Comparison of ENCODE assay signal across 7 mouse cellular contexts in the genomic region with DNA sequence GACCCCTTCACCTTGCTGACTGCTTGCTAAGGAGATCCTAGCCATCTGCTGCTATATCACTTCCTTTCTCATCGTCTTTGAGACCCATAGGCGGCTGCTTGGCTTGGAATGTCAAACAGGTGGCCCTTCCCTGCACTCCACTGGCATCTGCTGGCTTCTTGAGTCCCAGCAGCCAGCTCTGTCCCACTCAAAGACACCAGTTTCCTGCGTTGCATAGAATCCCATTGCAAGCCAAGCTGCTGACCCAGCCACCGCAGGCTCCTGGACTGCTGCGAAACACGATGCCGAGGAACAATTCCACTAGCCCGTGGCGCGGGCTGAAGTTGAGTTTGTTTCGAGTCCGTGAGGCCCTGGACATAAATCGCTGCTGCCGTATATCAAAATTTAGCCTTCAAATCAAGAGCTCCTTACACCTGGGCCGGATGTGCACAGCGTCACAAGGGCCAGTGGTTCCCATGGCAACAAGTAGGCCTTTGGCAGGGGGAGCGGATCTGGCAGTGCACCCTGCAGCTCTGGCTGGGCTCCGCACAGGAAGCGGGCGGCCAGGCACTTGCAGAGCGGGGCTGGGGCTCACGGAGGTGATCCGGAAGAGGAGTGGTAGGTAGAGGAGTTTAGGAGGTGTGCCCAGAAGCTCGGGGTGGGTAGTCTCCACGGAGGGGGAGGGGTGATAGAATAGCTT. TPM values are rescaled to one million over a fixed set of nuclear protein-coding genes. Genes with fewer than 3 reads are reported as not detected.
DNase-seq lines count a peak whose midpoint lies in the region; ATAC-seq and TF ChIP-seq lines count a peak whose summit lies in the region.

A gene (plus strand): TSS at position 476 of the 679 bp plus-strand sequence.

- TF ChIP-seq POLR2A in bone marrow, adult 2 months (IDR thresholded peaks at IDR 0.05; ENCODE audit: borderline replicate concordance, control insufficient read depth, low read depth, low read length) = peak; percentile 44; the same call in 1 of the 2 replicates
- TF ChIP-seq POLR2A in limb, embryonic 14.5 days (IDR thresholded peaks at IDR 0.05; ENCODE audit: borderline replicate concordance, extremely low read depth, insufficient read depth, insufficient read length) = 0 out of 2 replicates have a peak, but pooled peaks have one; percentile 20

- peaks cover 2% of the 10 kb centered on the region for H3K4me1 ChIP-seq in bone marrow, adult 2 months (ENCODE audit: control insufficient read depth, insufficient read depth, low read length)
- peaks cover 23% of the 10 kb centered on the region for H3K4me1 ChIP-seq in heart, embryonic 13.5 days
- H3K4me1 ChIP-seq in kidney, embryonic 15.5 days = peaks cover 32% of the 10 kb centered on the region
- H3K4me1 ChIP-seq in limb, embryonic 14.5 days (ENCODE audit: control insufficient read depth, insufficient read depth, low read length) = peaks cover 16% of the 10 kb centered on the region
- H3K4me1 ChIP-seq in midbrain, embryonic 15.5 days = peaks cover 15% of the 10 kb centered on the region

- H3K9ac ChIP-seq in heart, embryonic 13.5 days = peak within 1 kb of the TSS; percentile 67
- H3K9ac ChIP-seq in kidney, embryonic 15.5 days = no peak within 1 kb of the TSS
- H3K9ac ChIP-seq in limb, embryonic 14.5 days (ENCODE audit: low read depth, low read length, severe bottlenecking) = peak within 1 kb of the TSS; percentile 36; the same call in 1 of the 2 replicates
- H3K9ac ChIP-seq in midbrain, embryonic 15.5 days = 0 out of 2 replicates have a peak within 1 kb of the TSS, but pooled peaks have one; percentile 7

- H3K36me3 ChIP-seq in heart, embryonic 13.5 days = no peaks in the 10 kb centered on the region
- no peaks in the 10 kb centered on the region for H3K36me3 ChIP-seq in kidney, embryonic 15.5 days
- no peaks in the 10 kb centered on the region for H3K36me3 ChIP-seq in limb, embryonic 14.5 days (ENCODE audit: control insufficient read depth, insufficient read depth, low read length)
- no peaks in the 10 kb centered on the region for H3K36me3 ChIP-seq in midbrain, embryonic 15.5 days (replicated peaks)

- DNase-seq in limb, embryonic 14.5 days (ENCODE audit: low spot score) = peak; percentile 84
- peak; percentile 36 to 82 for DNase-seq in spleen, postnatal 10 days (ENCODE audit: low spot score in 2 of 2)

- peak within 1 kb of the TSS; percentile 30 for H3K4me3 ChIP-seq in bone marrow, adult 2 months (replicated peaks; ENCODE audit: control insufficient read depth, low read depth, low read length)
- H3K4me3 ChIP-seq in heart, embryonic 13.5 days = peak within 1 kb of the TSS; percentile 45
- H3K4me3 ChIP-seq in kidney, embryonic 15.5 days (replicated peaks) = peak within 1 kb of the TSS; percentile 35
- H3K4me3 ChIP-seq in limb, embryonic 14.5 days (replicated peaks; ENCODE audit: low read length) = peak within 1 kb of the TSS; percentile 28
- H3K4me3 ChIP-seq in midbrain, embryonic 15.5 days = peak within 1 kb of the TSS; percentile 33

- H3K27me3 ChIP-seq in heart, embryonic 13.5 days (replicated peaks) = peaks cover 46% of the 10 kb centered on the region
- peaks cover 5% of the 10 kb centered on the region; the same call in 1 of the 2 replicates for H3K27me3 ChIP-seq in kidney, embryonic 15.5 days
- no peaks in the 10 kb centered on the region for H3K27me3 ChIP-seq in limb, embryonic 14.5 days (ENCODE audit: control insufficient read depth, insufficient read depth, low read length)
- H3K27me3 ChIP-seq in midbrain, embryonic 15.5 days (replicated peaks) = 0 out of 2 replicates have a peak, but pooled peaks cover 2% of the 10 kb centered on the region

- WGBS in bone marrow, adult 2 months = under 1% methylated on average over 25 of the region's 25 CpGs
- WGBS in heart, embryonic 13.5 days = 4% methylated on average over 25 of the region's 25 CpGs
- 1% methylated on average over 25 of the region's 25 CpGs for WGBS in kidney, embryonic 15.5 days
- whole genome bisulfite sequencing in limb, embryonic 14.5 days = under 1% methylated on average over 25 of the region's 25 CpGs
- 2% methylated on average over 25 of the region's 25 CpGs for WGBS in midbrain, embryonic 15.5 days

- peak within 1 kb of the TSS; percentile 48; the same call in 1 of the 2 replicates for H3K27ac ChIP-seq in bone marrow, adult 2 months (ENCODE audit: control insufficient read depth, insufficient read depth, low read depth, low read length, poor library complexity)
- H3K27ac ChIP-seq in heart, embryonic 13.5 days (replicated peaks) = peak within 1 kb of the TSS; percentile 54
- H3K27ac ChIP-seq in kidney, embryonic 15.5 days = peak within 1 kb of the TSS; percentile 85
- peak within 1 kb of the TSS; percentile 48 for H3K27ac ChIP-seq in limb, embryonic 14.5 days (replicated peaks; ENCODE audit: low read depth, low read length)
- H3K27ac ChIP-seq in midbrain, embryonic 15.5 days = peak within 1 kb of the TSS; percentile 58; the same call in 1 of the 2 replicates

- 0 out of 2 replicates have a peak, but pooled peaks have one; percentile 36 for ATAC-seq in erythroblast, adult 5-6 weeks (replicated peaks; ENCODE audit: low FRiP score, poor library complexity, severe bottlenecking)
- ATAC-seq in heart, embryonic 13.5 days (ENCODE audit: extremely low read depth, insufficient number of reproducible peaks, low FRiP score, low TSS enrichment) = peak; percentile 54
- ATAC-seq in kidney, embryonic 15.5 days (replicated peaks; ENCODE audit: low FRiP score) = peak; percentile 95
- peak; percentile 93 for ATAC-seq in limb, embryonic 14.5 days (ENCODE audit: low FRiP score, low read depth)
- peak; percentile 90 for ATAC-seq in midbrain, embryonic 15.5 days (replicated peaks)

- H3K9me3 ChIP-seq in heart, embryonic 13.5 days = no peaks in the 10 kb centered on the region
- no peaks in the 10 kb centered on the region for H3K9me3 ChIP-seq in kidney, embryonic 15.5 days (replicated peaks)
- H3K9me3 ChIP-seq in limb, embryonic 14.5 days (ENCODE audit: control insufficient read depth, low read length) = no peaks in the 10 kb centered on the region
- H3K9me3 ChIP-seq in midbrain, embryonic 15.5 days = no peaks in the 10 kb centered on the region

- TF ChIP-seq CTCF in bone marrow, adult 2 months (IDR thresholded peaks at IDR 0.05; ENCODE audit: control insufficient read depth, insufficient read depth, low read length) = no peak

- H3K4me2 ChIP-seq in heart, embryonic 13.5 days = peak within 1 kb of the TSS; percentile 75
- peak within 1 kb of the TSS; percentile 61 for H3K4me2 ChIP-seq in kidney, embryonic 15.5 days
- peak within 1 kb of the TSS; percentile 59 for H3K4me2 ChIP-seq in limb, embryonic 14.5 days (replicated peaks; ENCODE audit: low read depth, low read length, severe bottlenecking)
- peak within 1 kb of the TSS; percentile 62 for H3K4me2 ChIP-seq in midbrain, embryonic 15.5 days

RNA-seq across cellular contexts. Expression of the gene that starts here (rescaled TPM):
- polyA plus RNA-seq in bone marrow, adult 2 months (2011; ENCODE audit: insufficient read depth, insufficient read length, low replicate concordance, missing spikeins) = not detected in 2 replicates
- 1.3 and 20.8 TPM in 2 replicates for total RNA-seq in erythroblast, adult 5-6 weeks (2015; ENCODE audit: low replicate concordance)
- total RNA-seq in erythroblast, adult 5-6 weeks (2017; ENCODE audit: low replicate concordance) = 0.98 and 1.4 TPM in 2 replicates
- 0.13 and 0.27 TPM in 2 replicates for polyA plus RNA-seq in heart, embryonic 13.5 days (2015; fragmentation: Nextera tagmentation; extraction: Ambion mirVana)
- polyA plus RNA-seq in kidney, embryonic 15.5 days (2015; fragmentation: Nextera tagmentation; extraction: Ambion mirVana) = 0.14 and 0.26 TPM in 2 replicates
- polyA plus RNA-seq in limb, embryonic 14.5 days (2012; rRNA removed) = 0.12 and 0.28 TPM in 2 replicates
- not detected in 2 replicates for polyA plus RNA-seq in limb, embryonic 14.5 days (2014; fragmentation: Nextera tagmentation; extraction: Ambion mirVana)
- polyA plus RNA-seq in midbrain, embryonic 15.5 days (2015; fragmentation: Nextera tagmentation; extraction: Ambion mirVana) = 0.14 and 0.24 TPM in 2 replicates

Comparison
In these comparisons a context has a peak if more than half of its experiments do, and no peak if none do; other contexts are left out.
1. Peak in every context shown above with its lines: DNase-seq, ATAC-seq, H3K4me3 ChIP-seq and H3K27ac ChIP-seq.
2. Peak in ATAC-seq, H3K4me3 ChIP-seq, H3K27ac ChIP-seq, H3K9ac ChIP-seq and H3K4me2 ChIP-seq in heart, embryonic 13.5 days; RNA of the gene not detected or under 1 TPM.
3. Peak in ATAC-seq, H3K4me3 ChIP-seq, H3K27ac ChIP-seq and H3K4me2 ChIP-seq in kidney, embryonic 15.5 days; RNA of the gene not detected or under 1 TPM.
4. Peak in DNase-seq, ATAC-seq, H3K4me3 ChIP-seq, H3K27ac ChIP-seq, H3K9ac ChIP-seq and H3K4me2 ChIP-seq in limb, embryonic 14.5 days; RNA of the gene not detected or under 1 TPM.
5. Peak in ATAC-seq, H3K4me3 ChIP-seq, H3K27ac ChIP-seq, H3K9ac ChIP-seq and H3K4me2 ChIP-seq in midbrain, embryonic 15.5 days; RNA of the gene not detected or under 1 TPM.
6. ATAC-seq: peak in every context shown above with its lines; median percentile 95 in kidney, embryonic 15.5 days; 93 in limb, embryonic 14.5 days; 90 in midbrain, embryonic 15.5 days; 54 in heart, embryonic 13.5 days; 36 in erythroblast, adult 5-6 weeks.